Mouse (Mus musculus): ENCODE measurements around the gene Chn2.

The Chn2 gene

GRCm38 (mm10) chr6:54039357-54039804 lies at the start of gene Chn2:
Chn2 (plus strand) TSS chr6:54039554.
- peak; percentile 51 for DNase-seq (ENCODE audit: low read depth)

GRCm38 (mm10) chr6:53992386-53992785 lies 47.0 kb upstream of the Chn2 start:
- no peak for DNase-seq (ENCODE audit: low read depth)

- no peak for DNase-seq (ENCODE audit: low read depth)
These were observed 43.8 kb upstream of the Chn2 start for GRCm38 (mm10) chr6:53995519-53995918.

DNA sequence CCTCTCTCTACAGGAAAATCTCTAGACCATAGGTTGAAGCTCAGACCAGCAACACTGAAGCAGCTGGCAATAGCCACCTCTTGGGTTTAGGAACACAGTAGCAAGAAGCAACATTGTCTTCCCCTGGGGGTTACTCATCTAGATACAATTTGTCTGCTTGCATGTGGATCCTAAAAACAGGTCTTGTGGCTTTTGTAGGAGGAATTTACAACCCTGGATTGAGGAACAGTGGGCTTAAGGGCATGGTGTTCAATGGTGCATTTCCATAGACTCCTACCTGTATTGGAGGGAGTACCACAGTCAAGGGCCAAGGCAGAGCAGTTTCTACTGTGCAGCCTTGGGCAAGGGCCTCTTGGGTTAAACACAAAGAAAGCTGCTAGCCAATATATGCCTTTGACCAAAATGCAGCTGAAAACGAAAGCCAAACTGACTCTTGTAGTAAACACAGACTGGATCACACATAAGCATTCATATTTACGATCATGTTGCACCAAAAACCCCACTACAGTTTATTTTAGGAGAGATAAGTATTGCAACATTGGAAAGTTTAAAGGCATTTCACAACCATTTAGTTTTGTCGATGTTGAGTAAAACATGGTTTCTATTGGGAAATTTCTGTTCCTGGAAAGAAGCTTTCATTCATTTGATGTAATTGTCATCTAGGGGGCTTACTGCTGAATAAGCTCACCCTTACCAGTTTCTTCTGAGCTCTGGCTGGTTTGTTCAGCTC lies 43.0 kb upstream of the Chn2 start:
- DNase-seq (ENCODE audit: low read depth): no peak

- DNase-seq (ENCODE audit: low read depth): no peak
These were observed 34.1 kb upstream of the Chn2 start for GRCm38 (mm10) chr6:54005302-54005701.

GRCm38 (mm10) chr6:54008448-54009120 lies 30.8 kb upstream of the Chn2 start:
- DNase-seq (ENCODE audit: low read depth): no peak

- no peak for DNase-seq (ENCODE audit: low read depth)
These were observed 30.1 kb upstream of the Chn2 start for GRCm38 (mm10) chr6:54009293-54009692.

- no peak for DNase-seq (ENCODE audit: low read depth)
These were observed 29.0 kb upstream of the Chn2 start for GRCm38 (mm10) chr6:54010362-54010761.

DNA sequence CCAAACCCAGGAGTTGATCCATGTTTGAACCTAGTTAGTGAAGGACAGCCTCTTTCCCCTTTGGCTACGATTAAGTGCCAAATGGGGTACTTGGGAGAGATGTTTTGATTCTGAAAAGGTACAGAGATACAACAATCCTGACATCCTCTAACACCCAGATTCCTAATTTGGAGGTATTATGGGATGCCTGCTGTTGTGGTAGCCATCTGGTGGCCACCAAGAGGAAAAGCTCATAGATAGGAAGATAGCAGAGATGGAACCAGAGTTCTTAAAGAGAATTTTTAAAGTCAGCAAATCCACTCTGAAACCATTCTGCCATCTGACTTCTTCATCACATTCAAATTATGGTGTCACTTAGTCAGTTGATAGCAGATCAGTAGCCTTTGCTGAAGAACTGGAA lies 27.2 kb upstream of the Chn2 start:
- DNase-seq (ENCODE audit: low read depth): no peak

DNA sequence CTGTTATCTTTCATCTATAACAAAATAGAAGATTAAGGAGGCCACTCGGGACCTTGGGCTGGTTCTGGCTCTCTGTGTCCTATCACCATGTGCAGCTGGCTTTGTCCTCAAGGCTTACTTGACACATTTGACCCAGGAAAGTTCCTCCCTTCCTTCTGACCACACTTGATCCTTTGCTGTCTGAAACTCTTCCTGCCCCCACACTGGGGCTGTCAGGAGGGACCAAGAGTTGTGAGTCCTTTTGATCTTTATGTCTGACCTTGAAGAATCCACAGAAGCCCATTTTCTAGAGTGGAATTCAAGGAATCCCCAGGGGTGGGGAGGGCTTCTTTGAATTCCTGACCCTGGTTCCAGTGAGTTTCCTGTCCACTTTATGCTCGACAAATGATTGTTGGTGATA lies 21.3 kb upstream of the Chn2 start:
- DNase-seq (ENCODE audit: low read depth): no peak

DNA sequence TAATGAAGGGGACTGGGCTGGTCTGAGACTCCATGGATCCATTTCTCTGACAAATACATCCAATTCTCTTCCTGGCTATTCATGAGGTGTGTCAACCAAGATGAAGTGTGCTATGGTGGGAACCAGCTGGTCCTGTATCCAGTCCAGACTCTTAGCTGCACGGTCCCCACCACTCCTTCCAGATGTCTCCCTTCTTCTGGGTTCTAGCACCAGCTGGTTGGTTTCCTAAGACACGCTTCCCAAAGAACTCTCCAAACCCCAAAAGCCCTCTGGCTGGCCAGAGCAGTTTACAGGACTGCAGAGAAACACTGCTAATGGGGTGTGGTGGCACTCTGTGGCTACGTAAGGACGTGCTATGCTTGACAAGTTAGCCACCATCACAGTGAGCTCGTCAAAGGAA lies 20.5 kb upstream of the Chn2 start:
- DNase-seq (ENCODE audit: low read depth): no peak

GRCm38 (mm10) chr6:54021123-54021789 lies 18.1 kb upstream of the Chn2 start:
- peak; percentile 9 for DNase-seq (ENCODE audit: low read depth)

DNA sequence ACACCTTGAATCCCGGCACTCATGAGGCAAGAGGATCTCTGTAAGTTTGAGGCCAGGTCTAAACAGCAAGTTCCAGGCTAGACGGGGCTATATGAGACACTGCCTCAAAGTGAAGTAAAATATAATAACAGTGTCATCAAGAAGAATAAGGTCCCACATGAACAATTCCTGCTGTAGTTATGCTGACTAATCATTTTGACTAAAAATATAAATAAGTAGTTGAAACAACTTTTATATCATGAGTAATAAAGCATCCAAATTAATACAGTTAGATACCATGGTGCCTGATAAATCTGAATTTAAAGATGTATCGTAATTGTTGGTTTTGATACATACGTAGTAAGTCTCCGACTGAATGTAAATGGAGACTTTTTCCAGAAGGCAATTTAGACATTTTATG lies 15.5 kb upstream of the Chn2 start:
- DNase-seq (ENCODE audit: low read depth): no peak

DNA sequence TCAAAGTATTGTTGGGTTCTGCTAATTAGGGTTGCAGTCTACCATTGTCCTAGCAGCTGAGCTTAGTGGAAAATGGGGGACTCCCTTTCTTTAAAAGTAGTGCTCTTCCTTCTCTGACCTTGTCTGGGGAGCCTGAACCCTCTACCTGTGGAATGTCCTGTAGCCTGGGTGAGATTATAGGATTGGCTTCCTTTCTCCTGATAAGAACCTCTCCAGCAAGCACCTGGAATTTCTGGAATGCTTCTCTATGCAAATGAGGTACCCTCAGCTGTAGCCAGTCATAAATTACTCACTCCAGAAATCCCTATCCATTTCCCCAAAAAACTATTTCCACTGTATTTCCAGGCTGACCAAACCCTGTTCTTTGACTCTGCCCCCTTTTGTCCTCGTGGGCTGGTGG lies 10.6 kb upstream of the Chn2 start:
- no peak for DNase-seq (ENCODE audit: low read depth)

GRCm38 (mm10) chr6:54030351-54030750 lies 9.0 kb upstream of the Chn2 start:
- no peak for DNase-seq (ENCODE audit: low read depth)

- DNase-seq (ENCODE audit: low read depth): no peak
These were observed 8.6 kb upstream of the Chn2 start for GRCm38 (mm10) chr6:54030776-54031175.

GRCm38 (mm10) chr6:54034471-54034870 lies 4.9 kb upstream of the Chn2 start:
- DNase-seq (ENCODE audit: low read depth): peak; percentile 65

DNA sequence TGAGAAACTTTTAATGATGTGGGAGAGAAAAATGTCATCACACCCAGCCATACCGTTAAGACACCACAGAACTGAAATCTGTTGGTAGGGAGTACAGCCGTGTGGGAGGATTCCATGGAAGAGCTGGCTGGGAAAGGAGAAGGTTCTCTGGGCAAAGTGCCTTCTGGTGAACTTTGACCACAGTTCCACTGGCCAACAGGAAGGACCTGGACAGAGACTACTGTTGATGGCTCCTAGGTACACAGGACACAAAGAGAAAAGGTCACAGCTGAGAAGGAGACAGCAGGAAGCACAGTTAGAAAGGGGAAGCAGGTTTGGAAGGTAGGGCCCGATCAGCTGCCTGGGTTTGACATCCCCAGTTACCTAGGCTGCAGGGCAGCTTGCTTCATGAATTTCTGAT lies 3.8 kb upstream of the Chn2 start:
- DNase-seq (ENCODE audit: low read depth): no peak

- DNase-seq (ENCODE audit: low read depth): no peak
These were observed 488 bp upstream of the Chn2 start for GRCm38 (mm10) chr6:54038866-54039265.

DNA sequence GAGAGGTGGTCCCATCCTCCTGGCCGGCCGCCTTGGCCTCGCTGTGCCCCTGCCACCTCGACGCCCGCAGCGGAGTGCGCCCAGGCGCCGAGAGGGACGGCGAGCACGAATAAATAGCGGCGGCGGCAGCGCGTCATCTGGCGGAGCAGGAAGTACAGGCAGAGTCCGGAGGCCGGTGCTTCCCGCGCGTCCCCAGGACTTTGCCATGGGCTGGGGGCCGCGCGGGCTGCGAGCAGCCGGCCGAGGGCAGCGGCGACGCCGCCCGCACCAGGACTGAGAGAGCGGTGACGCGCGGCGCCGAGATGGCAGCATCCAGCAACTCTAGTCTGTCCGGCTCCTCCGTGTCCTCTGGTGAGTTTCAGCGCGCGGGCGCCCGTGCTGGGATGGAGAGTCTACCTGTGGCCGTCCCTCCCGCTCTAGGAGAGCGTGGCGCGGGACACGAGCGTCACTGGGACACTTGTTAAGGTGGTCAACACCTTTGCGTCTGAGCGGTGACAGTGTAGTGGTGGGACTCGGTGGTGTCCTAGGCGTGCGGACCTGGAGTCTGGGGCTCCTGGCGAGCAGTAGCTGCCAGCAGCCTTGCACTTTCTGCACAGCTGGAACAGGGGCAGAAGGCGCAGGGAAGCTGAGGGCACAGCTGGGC lies 572 bp downstream of the Chn2 start:
- peak; percentile 64 for DNase-seq (ENCODE audit: low read depth)

GRCm38 (mm10) chr6:54040448-54040844 lies 1.1 kb downstream of the Chn2 start:
- no peak for DNase-seq (ENCODE audit: low read depth)

DNA sequence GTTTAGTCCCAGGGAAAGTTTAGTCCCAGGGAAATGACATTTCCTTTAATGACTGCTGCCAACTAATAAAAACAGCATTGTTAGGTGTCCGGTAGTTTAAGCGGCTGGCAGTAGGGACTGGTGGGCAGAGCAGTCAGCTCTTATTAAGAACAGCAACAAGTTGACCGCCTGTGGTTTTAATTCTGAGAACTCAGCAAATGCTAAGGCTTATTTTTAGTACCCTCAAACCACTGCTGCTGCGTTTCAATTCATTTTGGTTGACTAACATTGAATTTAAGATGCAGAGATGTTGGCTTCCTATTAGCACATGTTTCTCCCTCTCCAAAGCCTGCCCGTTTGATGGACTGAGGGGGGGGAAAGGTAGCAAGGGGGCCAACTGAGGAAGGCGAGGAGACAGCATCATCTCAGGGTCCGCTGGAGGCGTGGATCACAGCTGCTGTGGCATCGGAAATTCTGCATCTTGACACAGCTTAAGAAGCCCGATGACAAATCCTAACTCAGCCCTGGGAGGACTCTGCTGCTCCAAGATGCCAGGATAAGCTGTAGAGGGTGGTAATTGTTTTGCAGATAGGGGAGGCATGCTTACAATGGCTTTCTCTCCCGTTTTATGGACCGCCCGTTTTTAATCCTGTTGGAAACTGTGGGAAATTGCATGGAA lies 2.2 kb downstream of the Chn2 start:
- no peak for DNase-seq (ENCODE audit: low read depth)

All from induced T-regulatory cell, adult 2 months (primary cell).